Mouse (Mus musculus) intestine, embryonic 16.5 days (tissue): Measurements from ENCODE around the gene Tmem104. TPM values are rescaled to one million over a fixed set of nuclear protein-coding genes. Genes with fewer than 3 reads are reported as not detected.

Experiments used
- ATAC-seq: fragments of 200-750 bp; cut with Nextera tagmentation; 2 replicates; pipeline ENCODE4 v1.8.0; 2017; ENCODE audit warnings: moderate TSS enrichment, moderate library complexity
- H3K27ac ChIP-seq: fragments of 300-500 bp; sonication (generic); 2 replicates; pipeline ENCODE4 v1.5.1; 2014; ENCODE audit warnings: mild to moderate bottlenecking, low read length
- H3K27me3 ChIP-seq: fragments of 300-500 bp; sonication (generic); replicated peaks from 2 replicates; pipeline ENCODE4 v1.6.1; 2014; ENCODE audit warnings: low read length, control low read depth, mixed read lengths; ENCODE audit not compliant: control insufficient read depth, insufficient read depth
- H3K36me3 ChIP-seq: fragments of 300-500 bp; sonication (generic); 2 replicates; pipeline ENCODE4 v1.6.1; 2014; ENCODE audit warnings: low read length, control low read depth; ENCODE audit not compliant: control insufficient read depth, insufficient read depth
- H3K4me1 ChIP-seq: fragments of 300-500 bp; sonication (generic); 2 replicates; pipeline ENCODE4 v1.6.1; 2014; ENCODE audit warnings: low read length, control low read depth, mixed read lengths; ENCODE audit not compliant: control insufficient read depth, insufficient read depth
- H3K4me2 ChIP-seq: fragments of 300-500 bp; sonication (generic); 2 replicates; pipeline ENCODE4 v1.6.1; 2014; ENCODE audit warnings: low read depth, low read length, control low read depth
- H3K4me3 ChIP-seq: fragments of 300-500 bp; sonication (generic); 2 replicates; pipeline ENCODE4 v1.5.1; 2014; ENCODE audit warnings: mild to moderate bottlenecking, low read length
- H3K9ac ChIP-seq: fragments of 300-500 bp; sonication (generic); 2 replicates; pipeline ENCODE4 v1.6.1; 2014; ENCODE audit warnings: low read depth, low read length
- H3K9me3 ChIP-seq: fragments of 300-500 bp; sonication (generic); 2 replicates; pipeline ENCODE4 v1.6.1; 2016; ENCODE audit warnings: low read length, control low read depth; ENCODE audit not compliant: control insufficient read depth
- WGBS: fragments of 180-500 bp; shearing (Covaris S2); extraction: QIAGEN DNeasy Blood & Tissue Kit; methylation state at CpG from one replicate; pipeline ENCODE4 v1.1.7; 2014; 5-methylcytosine and 5-hydroxymethylcytosine counted together
- polyA plus RNA-seq: library from polyadenylated mRNA; unstranded; fragments of >200 nt; fragmentation: Nextera tagmentation; extraction: Ambion mirVana; gene quantifications from 2 replicates; pipeline ENCODE4 v1.2.1, GENCODE M21; 2015

The Tmem104 gene
- polyA plus RNA-seq, 1 experiment from 2014 or later, result 11.6 TPM

DNA sequence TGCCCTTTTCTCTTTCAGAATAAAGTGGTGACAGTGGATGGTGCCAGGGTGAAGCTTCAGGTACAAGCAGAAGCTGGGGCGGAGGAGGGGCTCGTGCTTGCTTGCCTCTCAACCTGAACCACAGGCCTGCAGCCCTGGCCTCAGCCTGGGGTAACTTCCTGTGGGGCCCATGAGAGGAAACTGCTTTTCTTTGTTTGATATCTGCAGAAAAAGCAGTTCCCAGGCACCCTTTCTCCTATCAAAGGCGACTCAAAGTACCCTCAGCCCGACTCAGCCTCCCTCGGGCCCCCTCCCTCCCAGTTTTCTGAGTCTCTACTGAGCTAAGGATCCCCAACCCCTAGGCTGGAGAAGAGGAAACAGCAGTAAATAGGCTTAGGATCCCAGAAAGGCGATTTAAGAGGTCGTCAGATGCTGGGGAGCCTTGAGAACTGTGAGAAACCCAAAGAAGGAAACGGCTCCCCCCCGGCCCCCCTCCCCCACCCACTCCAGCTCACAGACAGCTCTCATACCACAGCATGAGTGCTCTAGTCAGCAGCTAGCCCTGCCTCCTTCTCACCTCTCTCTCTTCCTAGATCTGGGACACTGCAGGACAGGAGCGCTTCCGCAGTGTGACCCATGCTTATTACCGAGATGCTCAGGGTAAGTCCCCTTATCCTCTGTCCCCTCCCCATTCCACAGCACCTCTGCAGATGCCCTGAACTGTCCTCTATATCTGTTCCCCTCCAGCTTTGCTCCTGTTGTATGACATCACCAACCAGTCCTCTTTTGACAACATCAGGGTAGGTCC is 29.2 kb upstream of the Tmem104 start:
- peaks cover 37% of the 10 kb centered on the region for H3K4me1 ChIP-seq
- peak overlapping the region; percentile 62 for H3K27ac ChIP-seq
- H3K27me3 ChIP-seq, result no peaks in the 10 kb centered on the region
- no peak overlapping the region for H3K4me2 ChIP-seq
- 29% methylated on average over 12 of the region's 12 CpGs for WGBS
- H3K4me3 ChIP-seq, result no peak overlapping the region
- H3K9me3 ChIP-seq, result no peaks in the 10 kb centered on the region
- ATAC-seq, result no peak
- no peaks in the 10 kb centered on the region for H3K36me3 ChIP-seq
- peak overlapping the region; percentile 22; the same call in 1 of the 2 replicates for H3K9ac ChIP-seq

- Histone ChIP-seq H3K4me2 (no peak overlapping the region), H3K4me3 (no peak overlapping the region), H3K27ac (no peak overlapping the region), H3K9me3 (no peaks in the 10 kb centered on the region), H3K36me3 (no peaks in the 10 kb centered on the region), H3K4me1 (peaks cover 31% of the 10 kb centered on the region), H3K9ac (peak overlapping the region; percentile 19; the same call in 1 of the 2 replicates), H3K27me3 (no peaks in the 10 kb centered on the region)
- no peak for ATAC-seq
- WGBS, result 58% methylated on average over 11 of the region's 11 CpGs
Observed at GRCm38 (mm10) chr11:115160016-115160797, 27.1 kb upstream of the Tmem104 start.

GRCm38 (mm10) chr11:115160883-115161577 is 26.3 kb upstream of the Tmem104 start:
- ATAC-seq, result no peak
- H3K36me3 ChIP-seq, result no peaks in the 10 kb centered on the region
- peak overlapping the region; percentile 34; the same call in 1 of the 2 replicates for H3K4me2 ChIP-seq
- H3K4me3 ChIP-seq, result no peak overlapping the region
- peaks cover 36% of the 10 kb centered on the region for H3K4me1 ChIP-seq
- H3K9ac ChIP-seq, result 0 out of 2 replicates have a peak overlapping the region, but pooled peaks have one; percentile 19
- no peaks in the 10 kb centered on the region for H3K27me3 ChIP-seq
- 24% methylated on average over 10 of the region's 10 CpGs for WGBS
- H3K27ac ChIP-seq, result peak overlapping the region; percentile 88
- no peaks in the 10 kb centered on the region for H3K9me3 ChIP-seq

- no peaks in the 10 kb centered on the region for H3K9me3 ChIP-seq
- peak; percentile 9 for ATAC-seq
- H3K27ac ChIP-seq, result peak overlapping the region; percentile 88
- H3K4me1 ChIP-seq, result peaks cover 42% of the 10 kb centered on the region
- 0 out of 2 replicates have a peak, but pooled peaks cover under 1% of the 10 kb centered on the region for H3K36me3 ChIP-seq
- peak overlapping the region; percentile 83 for H3K4me2 ChIP-seq
- peak overlapping the region; percentile 49 for H3K9ac ChIP-seq
- WGBS, result 46% methylated on average over 9 of the region's 9 CpGs
- no peaks in the 10 kb centered on the region for H3K27me3 ChIP-seq
- H3K4me3 ChIP-seq, result 0 out of 2 replicates have a peak overlapping the region, but pooled peaks have one; percentile 93
Observed at GRCm38 (mm10) chr11:115161578-115162204, 25.6 kb upstream of the Tmem104 start.

DNA sequence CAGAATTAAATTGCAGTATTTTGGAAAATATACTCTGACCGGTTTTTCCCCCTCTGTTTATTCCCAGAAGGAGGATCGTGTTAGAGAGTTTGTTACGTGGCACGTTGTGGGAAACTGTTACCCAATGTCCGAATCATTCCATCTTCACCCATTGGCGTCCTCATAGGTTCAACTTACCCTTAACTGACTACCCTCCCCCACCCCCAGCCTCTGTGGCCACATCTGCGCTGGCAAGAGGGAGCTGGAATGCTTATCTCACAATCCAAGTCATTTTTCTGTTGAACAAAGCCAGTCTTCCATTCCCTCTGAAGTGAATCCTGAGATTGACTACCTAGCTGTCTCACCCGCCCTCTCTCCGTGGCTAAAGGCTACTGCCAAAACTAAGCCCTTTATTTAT is 25.1 kb upstream of the Tmem104 start:
- Histone ChIP-seq H3K4me2 (peak overlapping the region; percentile 83), H3K4me1 (peaks cover 47% of the 10 kb centered on the region), H3K4me3 (peak overlapping the region; percentile 93), H3K27me3 (no peaks in the 10 kb centered on the region), H3K36me3 (0 out of 2 replicates have a peak, but pooled peaks cover 2% of the 10 kb centered on the region), H3K9me3 (no peaks in the 10 kb centered on the region), H3K27ac (peak overlapping the region; percentile 88), H3K9ac (peak overlapping the region; percentile 68)
- 16% methylated on average over 9 of the region's 9 CpGs for WGBS
- no peak for ATAC-seq

DNA sequence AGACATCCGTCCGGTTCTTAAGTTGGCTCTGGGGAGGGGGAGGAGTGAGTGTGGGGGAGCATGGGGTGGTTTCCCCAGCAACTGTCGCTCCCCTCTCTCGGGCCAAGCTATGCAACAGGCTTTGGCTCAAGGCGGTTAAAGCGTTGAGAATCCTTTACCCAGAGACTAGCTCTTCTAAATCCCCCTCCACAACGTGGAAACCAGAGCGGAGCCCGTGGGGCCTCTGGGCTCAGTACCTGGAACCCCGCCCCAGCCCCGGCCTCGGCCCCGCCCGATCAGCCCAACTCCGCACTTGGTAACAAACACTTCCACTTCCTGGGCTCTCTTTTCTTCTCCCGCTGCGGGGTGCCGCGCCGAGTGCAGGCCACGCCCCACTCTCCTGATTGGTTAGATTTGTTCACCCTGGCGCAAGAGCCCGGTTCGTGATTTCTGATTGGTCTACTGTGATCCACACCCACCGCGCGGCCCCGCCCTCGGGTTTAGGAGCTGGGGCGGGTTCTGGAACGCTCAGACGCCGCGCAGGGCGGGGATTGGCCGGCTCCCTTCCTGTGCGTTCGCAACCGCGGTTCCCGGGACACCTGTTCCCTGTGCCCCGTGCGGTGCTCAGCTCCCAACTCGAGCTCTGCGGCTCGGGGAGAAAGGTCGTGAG is 24.3 kb upstream of the Tmem104 start, which contains the start of gene Slc9a3r1:
TSS of gene Slc9a3r1 (plus strand) at position 510 of the 649 bp plus-strand sequence.
- H3K4me2 ChIP-seq, result peak within 1 kb of the TSS; percentile 83
- WGBS, result under 1% methylated on average over 46 of the region's 47 CpGs
- H3K27me3 ChIP-seq, result no peaks in the 10 kb centered on the region
- H3K36me3 ChIP-seq, result 0 out of 2 replicates have a peak, but pooled peaks cover 2% of the 10 kb centered on the region
- H3K9me3 ChIP-seq, result no peaks in the 10 kb centered on the region
- ATAC-seq, result peak; percentile 91
- peak within 1 kb of the TSS; percentile 88 for H3K27ac ChIP-seq
- peaks cover 51% of the 10 kb centered on the region for H3K4me1 ChIP-seq
- peak within 1 kb of the TSS; percentile 93 for H3K4me3 ChIP-seq
- H3K9ac ChIP-seq, result peak within 1 kb of the TSS; percentile 85

- H3K9ac ChIP-seq, result peak overlapping the region; percentile 85
- WGBS, result under 1% methylated on average over 47 of the region's 47 CpGs
- H3K36me3 ChIP-seq, result 0 out of 2 replicates have a peak, but pooled peaks cover 2% of the 10 kb centered on the region
- no peaks in the 10 kb centered on the region for H3K27me3 ChIP-seq
- peak overlapping the region; percentile 85 for H3K27ac ChIP-seq
- H3K4me1 ChIP-seq, result peaks cover 45% of the 10 kb centered on the region
- ATAC-seq, result peak; percentile 4
- H3K4me2 ChIP-seq, result peak overlapping the region; percentile 78
- no peaks in the 10 kb centered on the region for H3K9me3 ChIP-seq
- peak overlapping the region; percentile 93 for H3K4me3 ChIP-seq
Observed at GRCm38 (mm10) chr11:115163568-115164150, 23.6 kb upstream of the Tmem104 start.

GRCm38 (mm10) chr11:115164341-115164975 is 22.8 kb upstream of the Tmem104 start:
- Histone ChIP-seq H3K27me3 (no peaks in the 10 kb centered on the region), H3K9me3 (no peaks in the 10 kb centered on the region), H3K4me1 (peaks cover 45% of the 10 kb centered on the region), H3K36me3 (0 out of 2 replicates have a peak, but pooled peaks cover 2% of the 10 kb centered on the region), H3K9ac (peak overlapping the region; percentile 85), H3K4me3 (peak overlapping the region; percentile 93), H3K27ac (peak overlapping the region; percentile 85), H3K4me2 (peak overlapping the region; percentile 78)
- ATAC-seq, result peak; percentile 40
- under 1% methylated on average over 14 of the region's 14 CpGs for WGBS
